Mouse (Mus musculus): ENCODE data around the gene Odf3l2.

Odf3l2 gene

GRCm38 (mm10) chr10:79626156-79626555 lies 19.4 kb downstream of the Odf3l2 start:
- DNase-seq (ENCODE audit: low spot score): no peak

DNA sequence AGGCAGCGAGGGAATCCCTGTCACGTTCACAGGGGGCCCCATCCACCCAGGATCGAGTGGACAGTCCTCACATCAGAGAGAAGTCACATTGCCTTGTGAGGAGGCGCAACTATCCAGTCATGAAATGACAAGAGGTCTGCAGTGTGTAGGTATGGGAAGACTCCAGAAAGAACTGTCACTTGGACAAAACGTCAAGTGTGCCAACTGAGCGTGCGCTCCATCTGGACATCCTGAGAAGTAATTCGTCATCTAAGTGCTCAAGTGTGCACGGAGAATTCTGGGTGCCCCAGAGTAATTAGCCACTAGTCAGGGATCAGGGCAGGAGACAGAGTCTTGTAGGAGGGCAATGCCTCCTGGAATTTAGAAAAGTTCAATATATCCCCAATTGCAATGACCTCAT lies 20.1 kb downstream of the Odf3l2 start:
- no peak for DNase-seq (ENCODE audit: low spot score)

- no peak for DNase-seq (ENCODE audit: low spot score)
These were observed 21.6 kb downstream of the Odf3l2 start for GRCm38 (mm10) chr10:79623950-79624349.

- DNase-seq (ENCODE audit: low spot score): no peak
These were observed 29.2 kb downstream of the Odf3l2 start for GRCm38 (mm10) chr10:79616376-79616775.

- DNase-seq (ENCODE audit: low spot score): no peak
These were observed 29.7 kb downstream of the Odf3l2 start for GRCm38 (mm10) chr10:79615860-79616259.

DNA sequence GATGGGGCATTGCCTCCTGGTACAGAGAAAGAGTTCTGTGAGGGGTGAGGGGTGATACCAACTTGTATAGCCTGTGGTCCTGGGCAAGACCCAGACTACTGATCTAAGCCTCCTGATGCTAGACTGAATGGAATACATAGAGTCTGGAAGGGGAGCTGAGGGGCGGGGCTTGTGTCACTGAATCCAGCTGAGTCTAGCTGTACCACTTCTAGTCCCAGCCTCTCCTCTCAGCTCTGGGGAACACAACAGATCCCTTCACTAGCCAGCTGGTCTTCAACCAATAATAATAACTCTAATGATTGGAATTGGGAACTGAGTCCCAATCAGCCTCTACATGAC lies 31.3 kb downstream of the Odf3l2 start:
- DNase-seq (ENCODE audit: low spot score): no peak

DNA sequence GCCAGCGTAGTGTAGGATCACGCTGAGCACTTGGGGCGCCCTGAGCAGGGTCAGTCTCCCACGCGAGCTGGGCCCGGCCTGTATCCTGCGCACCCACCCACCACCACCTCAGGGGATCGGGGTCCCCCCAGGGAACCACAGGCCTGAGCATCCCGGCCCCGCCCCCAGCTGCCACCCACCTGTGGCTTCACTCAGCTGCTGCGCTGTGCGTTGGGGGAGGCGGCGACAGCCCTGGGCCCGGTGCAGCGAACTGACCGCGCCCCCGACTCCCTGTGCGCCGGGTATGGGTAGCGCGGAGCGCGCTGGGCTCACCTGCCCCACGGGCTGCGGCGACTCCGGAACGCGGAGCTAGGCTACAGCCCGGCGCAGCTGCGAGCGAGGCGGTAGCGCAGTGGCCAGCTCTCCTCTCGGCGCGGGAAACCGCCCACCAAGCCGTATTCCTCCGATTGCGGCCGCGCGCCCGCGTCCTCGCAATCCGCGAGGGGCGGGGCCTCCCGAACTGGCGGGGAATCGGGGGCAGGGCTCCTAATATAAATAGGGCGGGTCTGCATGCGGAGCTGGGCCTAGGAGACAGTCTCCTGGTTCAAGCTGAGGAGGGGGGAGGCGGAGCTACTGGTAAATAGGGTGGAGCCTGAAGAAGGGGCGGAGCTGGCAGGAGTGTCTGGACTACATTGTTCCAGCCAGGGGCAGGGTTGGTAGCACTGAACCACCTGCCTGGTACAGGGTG lies 31.8 kb downstream of the Odf3l2 start, which contains the start of gene C2cd4c:
Gene C2cd4c (minus strand): TSS at position 448 of the 727 bp plus-strand sequence.
- no peak for DNase-seq (ENCODE audit: low spot score)

DNA sequence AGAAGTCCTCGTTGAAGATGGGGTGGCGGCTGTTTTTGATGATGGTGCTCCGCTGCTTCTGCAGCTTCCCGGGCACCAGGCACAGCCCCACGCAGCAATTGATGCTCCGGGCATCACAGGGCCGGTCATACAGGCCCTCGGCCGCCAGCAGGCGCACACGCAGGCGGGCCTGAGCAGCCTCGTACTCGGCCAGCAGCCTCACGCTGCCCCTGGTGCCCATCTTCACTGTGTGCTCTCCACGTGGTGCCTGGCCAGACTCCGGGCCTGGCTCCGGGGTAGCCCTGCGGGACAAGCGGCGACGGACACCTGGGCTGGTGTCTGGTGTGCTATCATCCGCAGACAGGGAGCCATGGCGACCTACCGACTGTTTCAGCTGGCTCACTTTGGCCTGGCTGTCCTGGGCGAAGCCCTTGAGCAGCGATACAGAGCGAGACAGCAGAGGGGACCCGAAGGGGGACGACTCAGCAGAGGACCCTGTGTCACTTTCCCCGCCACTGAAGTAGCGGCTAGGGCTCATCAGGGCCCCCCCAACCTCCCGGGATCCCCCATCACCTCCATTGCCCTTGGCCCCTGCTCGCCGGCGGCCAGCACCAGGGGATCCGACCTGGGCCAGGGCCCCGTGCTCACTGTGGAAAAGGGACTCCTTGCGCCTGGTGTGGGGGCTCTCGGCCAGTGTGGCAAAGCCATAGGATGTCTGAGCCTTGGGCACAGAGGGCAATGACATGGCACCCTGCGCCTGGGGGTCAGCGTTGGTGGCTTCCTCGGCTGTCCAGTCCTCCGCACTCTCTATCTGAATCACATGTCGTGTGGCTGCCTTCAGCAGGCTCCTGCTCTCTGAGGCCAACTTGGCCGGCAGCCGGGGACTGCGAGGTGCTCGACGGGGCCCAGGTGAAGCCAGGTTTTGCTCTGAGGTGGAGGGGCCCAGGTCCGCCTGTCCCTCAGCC lies 33.1 kb downstream of the Odf3l2 start:
- no peak for DNase-seq (ENCODE audit: low spot score)

- no peak for DNase-seq (ENCODE audit: low spot score)
These were observed 34.2 kb downstream of the Odf3l2 start for GRCm38 (mm10) chr10:79611296-79611695.

GRCm38 (mm10) chr10:79609276-79609675 lies 36.3 kb downstream of the Odf3l2 start:
- no peak for DNase-seq (ENCODE audit: low spot score)

DNA sequence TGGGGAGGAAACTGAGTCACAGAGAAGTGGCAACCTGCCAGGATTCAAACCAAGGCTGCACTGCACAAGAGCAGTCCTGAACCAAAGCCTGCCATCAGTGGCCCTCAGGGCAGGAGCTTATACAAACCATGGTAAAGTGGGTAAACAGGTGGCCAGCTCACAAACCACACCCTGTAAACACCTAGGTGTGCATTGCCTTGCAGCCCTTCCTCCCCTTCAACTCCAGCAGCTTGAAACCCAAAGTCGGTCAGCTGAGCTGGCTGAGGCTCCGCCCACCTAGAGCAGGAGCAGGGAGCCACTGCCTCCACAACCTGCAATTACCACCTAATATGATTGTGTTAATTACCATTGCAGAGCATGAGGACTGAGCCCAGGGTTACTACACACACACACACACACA lies 37.6 kb downstream of the Odf3l2 start:
- DNase-seq (ENCODE audit: low spot score): no peak

DNA sequence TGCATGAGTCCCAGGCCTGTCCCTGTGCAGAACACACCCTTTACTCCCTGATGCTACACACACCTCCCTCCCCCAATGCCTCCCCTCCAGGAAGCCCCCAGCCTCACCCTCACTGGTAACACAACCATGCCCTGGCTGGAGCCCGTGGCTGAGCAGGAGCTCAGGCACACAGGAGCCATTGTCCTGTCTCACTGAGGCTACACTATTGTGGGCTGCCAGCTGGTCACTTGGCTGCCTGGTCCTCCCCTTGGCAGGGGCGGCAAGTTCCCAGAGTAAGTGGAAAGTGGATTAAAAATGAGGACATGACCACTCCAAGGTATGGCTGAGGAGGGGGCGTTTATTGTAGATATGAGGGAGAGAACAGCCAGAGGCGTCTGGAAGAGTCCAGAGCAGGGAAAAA lies 39.0 kb downstream of the Odf3l2 start:
- no peak for DNase-seq (ENCODE audit: low spot score)

- no peak for DNase-seq (ENCODE audit: low spot score)
These were observed 47.7 kb downstream of the Odf3l2 start for GRCm38 (mm10) chr10:79597936-79598230.

GRCm38 (mm10) chr10:79597051-79597935 lies 48.2 kb downstream of the Odf3l2 start:
- DNase-seq (ENCODE audit: low spot score): no peak

DNA sequence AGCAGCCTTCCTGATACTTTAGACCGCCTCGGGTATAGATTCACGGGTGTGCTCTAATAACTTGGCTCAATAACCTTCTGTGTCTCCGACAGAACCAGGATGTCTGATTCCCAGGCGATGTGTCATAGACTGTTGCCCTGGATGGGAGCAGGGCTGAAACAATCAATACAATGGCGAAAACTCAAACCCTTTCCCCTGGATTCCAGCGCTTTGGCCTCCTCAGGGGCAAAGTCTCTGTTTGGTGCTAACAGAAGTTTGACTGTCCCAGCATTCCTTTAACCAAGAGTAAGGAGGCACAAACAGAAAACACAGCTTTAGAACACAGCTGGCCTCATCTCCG lies 50.0 kb downstream of the Odf3l2 start:
- DNase-seq (ENCODE audit: low spot score): no peak

GRCm38 (mm10) chr10:79594872-79595589 lies 50.5 kb downstream of the Odf3l2 start:
- no peak for DNase-seq (ENCODE audit: low spot score)

- DNase-seq (ENCODE audit: low spot score): no peak
These were observed 51.4 kb downstream of the Odf3l2 start for GRCm38 (mm10) chr10:79594111-79594510.

GRCm38 (mm10) chr10:79590702-79591101 lies 54.8 kb downstream of the Odf3l2 start:
- DNase-seq (ENCODE audit: low spot score): no peak
